Mouse (Mus musculus): ENCODE measurements around the gene Pin4.

GRCm38 (mm10) chrX:102166986-102167385, 47.7 kb downstream of the Pin4 start:
- TF ChIP-seq CTCF (IDR thresholded peaks at IDR 0.05; ENCODE audit: extremely low read depth, insufficient read length, insufficient replicate concordance, low read depth, low read length) = no peak
- TF ChIP-seq POLR2A (IDR thresholded peaks at IDR 0.05; ENCODE audit: low read depth, low read length) = no peak

Measured in small intestine, adult 2 months (tissue).